Mouse (Mus musculus) thymus, adult 2 months (tissue): Measurements from ENCODE around the gene Lbx1.

Experiments used
- CTCF ChIP-seq: fragments of 200-500 bp; IDR thresholded peaks from 2 replicates; pipeline ENCODE4 v1.5.1; 2012; ENCODE audit warnings: mild to moderate bottlenecking, control low read depth, low read length, moderate library complexity, borderline replicate concordance; ENCODE audit not compliant: control insufficient read depth, poor library complexity, insufficient read depth; ENCODE audit errors: extremely low read depth
- POLR2A ChIP-seq: fragments of 200-500 bp; IDR thresholded peaks from 2 replicates; pipeline ENCODE4 v1.6.1; 2012; ENCODE audit warnings: mild to moderate bottlenecking, low read length, control low read depth, moderate library complexity; ENCODE audit not compliant: control insufficient read depth, poor library complexity, insufficient read depth; ENCODE audit errors: extremely low read depth

DNA sequence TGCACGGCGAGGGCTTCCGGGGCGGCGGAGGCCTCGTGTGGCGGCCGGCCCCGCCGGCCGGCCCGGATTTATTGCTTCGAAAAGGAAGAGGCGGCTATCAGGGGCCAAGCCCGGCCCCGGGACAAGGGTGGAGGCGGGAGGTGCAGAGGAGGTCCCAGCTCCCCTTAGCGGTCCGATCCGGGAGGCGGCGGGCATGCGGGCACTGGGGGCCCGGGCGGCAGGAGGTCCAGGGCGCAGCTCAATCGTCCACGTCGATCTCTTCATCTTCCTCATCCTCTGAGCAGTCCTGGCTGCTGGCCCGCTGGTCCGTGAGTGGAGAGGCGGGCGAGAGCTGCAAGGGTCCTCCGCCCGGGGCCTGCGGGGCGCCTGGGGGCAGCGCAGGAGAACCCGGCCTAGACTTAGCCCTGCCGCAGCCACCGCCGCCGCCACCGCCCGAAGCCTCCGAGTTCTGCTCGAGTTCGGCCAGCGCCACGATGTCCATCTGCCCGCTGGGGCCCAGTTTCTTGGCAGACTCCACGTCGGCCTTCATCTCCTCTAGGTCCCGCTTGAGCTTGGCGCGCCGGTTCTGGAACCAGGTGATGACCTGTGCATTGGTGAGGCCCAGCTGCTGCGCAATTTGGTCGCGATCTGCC lies 2.0 kb downstream of the Lbx1 start:
- TF ChIP-seq CTCF (no peak), POLR2A (no peak)
